Mouse (Mus musculus) liver, adult 2 months (tissue): ENCODE measurements around the gene Mylip. TPM values are rescaled to one million over a fixed set of nuclear protein-coding genes. Genes with fewer than 3 reads are reported as not detected.

Experiments
- DNase-seq: peaks from one replicate; pipeline ENCODE4 v3.0.0-alpha.2; 2011; ENCODE audit warnings: low read depth, low spot score; ENCODE audit errors: extremely low read depth
- H3K27ac ChIP-seq: fragments of 200-500 bp; replicated peaks from 2 replicates; pipeline ENCODE4 v1.5.1; 2012; ENCODE audit warnings: low read depth, mild to moderate bottlenecking, control low read depth, inconsistent platforms, low read length; ENCODE audit not compliant: insufficient read depth
- H3K27me3 ChIP-seq: fragments of 200-500 bp; 2 replicates; pipeline ENCODE4 v1.6.1; 2012; ENCODE audit warnings: mild to moderate bottlenecking, moderate library complexity, low read length, inconsistent platforms; ENCODE audit not compliant: control insufficient read depth, insufficient read depth
- H3K36me3 ChIP-seq: fragments of 200-500 bp; 2 replicates; pipeline ENCODE4 v1.6.1; 2012; ENCODE audit warnings: low read length, inconsistent platforms; ENCODE audit not compliant: control insufficient read depth, insufficient read depth
- H3K4me1 ChIP-seq: fragments of 200-500 bp; 2 replicates; pipeline ENCODE4 v1.6.1; 2011; ENCODE audit warnings: low read length; ENCODE audit not compliant: control insufficient read depth, insufficient read depth
- H3K4me3 ChIP-seq: fragments of 200-500 bp; 2 replicates; pipeline ENCODE4 v1.5.1; 2011; ENCODE audit warnings: low read depth, mild to moderate bottlenecking, control low read depth, low read length, moderate library complexity; ENCODE audit not compliant: insufficient read depth
- H3K79me2 ChIP-seq: fragments of 200-500 bp; 2 replicates; pipeline ENCODE4 v1.6.1; 2012; ENCODE audit warnings: inconsistent platforms, mild to moderate bottlenecking, low read length, moderate library complexity; ENCODE audit not compliant: control insufficient read depth, insufficient read depth
- H3K9ac ChIP-seq: fragments of 200-500 bp; 2 replicates; pipeline ENCODE4 v1.6.1; 2012; ENCODE audit warnings: low read depth, mild to moderate bottlenecking, control low read depth, inconsistent platforms, low read length
- CTCF ChIP-seq: fragments of 200-500 bp; IDR thresholded peaks from 2 replicates; pipeline ENCODE4 v1.5.1; 2011; ENCODE audit warnings: low read depth, low read length, control low read depth
- POLR2A ChIP-seq: fragments of 200-500 bp; IDR thresholded peaks from 2 replicates; pipeline ENCODE4 v1.6.1; 2011; ENCODE audit warnings: low read length, control low read depth; ENCODE audit not compliant: insufficient read depth; ENCODE audit errors: extremely low read depth
- WGBS: fragments of 180-500 bp; shearing (Covaris S2); methylation state at CpG from one replicate; pipeline ENCODE4 v1.1.7; 2018; 5-methylcytosine and 5-hydroxymethylcytosine counted together
- polyA plus RNA-seq: library from polyadenylated mRNA; depleted of rRNA; stranded (reverse); fragments of >200 nt; gene quantifications from 2 replicates; pipeline ENCODE4 v1.2.3, GENCODE M21; 2012
- total RNA-seq: library from RNA; depleted of rRNA; stranded (reverse); fragments of >200 nt; gene quantifications from 2 replicates; pipeline ENCODE4 v1.2.3, GENCODE M21; 2014

Gene Mylip
- total and polyA plus RNA-seq, 2 experiments = 4.8 to 9.5 TPM

GRCm38 (mm10) chr13:45422709-45423108 lies 33.2 kb downstream of the Mylip start:
- TF ChIP-seq POLR2A = no peak
- TF ChIP-seq CTCF = no peak
- Histone ChIP-seq H3K9ac (no peak overlapping the region), H3K4me1 (no peaks in the 10 kb centered on the region), H3K27me3 (peaks cover 9% of the 10 kb centered on the region; the same call in 1 of the 2 replicates), H3K36me3 (no peaks in the 10 kb centered on the region), H3K27ac (no peak overlapping the region), H3K4me3 (no peak overlapping the region), H3K79me2 (no peaks in the 10 kb centered on the region)
- WGBS = 87% methylated on average over 5 of the region's 5 CpGs
- no peak for DNase-seq

DNA sequence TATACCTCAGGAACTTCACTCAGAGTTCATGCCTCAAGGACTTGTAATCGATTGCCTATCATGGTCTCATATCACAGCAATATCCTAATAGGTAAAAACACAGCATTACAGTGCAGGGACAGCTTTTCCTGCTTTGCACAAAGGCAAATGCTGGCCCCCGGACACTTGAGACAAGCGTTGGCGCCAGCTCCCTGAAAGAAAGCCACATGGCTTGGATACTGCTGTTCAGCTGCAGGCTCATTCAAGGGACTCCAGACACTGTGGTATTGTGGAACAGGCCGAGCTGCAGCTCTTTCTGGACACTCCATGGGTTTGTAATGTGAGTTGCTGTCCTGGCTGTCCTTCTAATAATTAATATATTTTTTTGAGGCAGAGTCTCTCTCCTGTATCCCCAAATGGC lies 34.4 kb downstream of the Mylip start:
- whole genome bisulfite sequencing = 87% methylated on average over 5 of the region's 5 CpGs
- H3K79me2 ChIP-seq = no peaks in the 10 kb centered on the region
- H3K4me3 ChIP-seq = no peak overlapping the region
- TF ChIP-seq POLR2A (no peak), CTCF (no peak)
- no peaks in the 10 kb centered on the region for H3K36me3 ChIP-seq
- H3K9ac ChIP-seq = no peak overlapping the region
- H3K27ac ChIP-seq = no peak overlapping the region
- no peaks in the 10 kb centered on the region for H3K4me1 ChIP-seq
- H3K27me3 ChIP-seq = peaks cover 9% of the 10 kb centered on the region; the same call in 1 of the 2 replicates
- no peak for DNase-seq

GRCm38 (mm10) chr13:45429239-45429638 lies 39.7 kb downstream of the Mylip start:
- no peaks in the 10 kb centered on the region for H3K79me2 ChIP-seq
- no peaks in the 10 kb centered on the region for H3K27me3 ChIP-seq
- H3K36me3 ChIP-seq = no peaks in the 10 kb centered on the region
- 61% methylated on average over 11 of the region's 11 CpGs for WGBS
- no peak overlapping the region for H3K9ac ChIP-seq
- DNase-seq = no peak
- no peak for TF ChIP-seq POLR2A
- no peak for TF ChIP-seq CTCF
- H3K27ac ChIP-seq = no peak overlapping the region
- no peak overlapping the region for H3K4me3 ChIP-seq
- no peaks in the 10 kb centered on the region for H3K4me1 ChIP-seq

DNA sequence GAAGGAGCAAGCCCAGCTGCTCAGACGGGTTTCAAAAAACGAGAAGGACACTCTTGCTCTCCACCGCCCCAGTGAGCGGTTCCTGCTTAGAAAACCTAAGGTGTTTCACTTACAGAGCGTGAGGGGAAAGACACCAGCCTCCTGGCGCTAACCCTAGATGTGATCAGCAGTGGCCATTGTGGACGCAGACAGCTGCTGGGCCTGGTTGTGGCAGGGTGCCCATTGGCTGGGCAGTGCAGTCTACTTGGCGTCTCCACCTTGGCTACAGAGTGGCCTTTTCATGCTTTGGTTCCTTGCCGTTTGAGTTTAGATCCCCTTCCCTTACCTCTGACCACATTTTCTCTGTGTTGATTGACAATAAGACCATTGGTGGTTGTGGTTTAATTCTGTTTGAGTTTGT lies 47.6 kb downstream of the Mylip start:
- H3K36me3 ChIP-seq = no peaks in the 10 kb centered on the region
- no peak overlapping the region for H3K9ac ChIP-seq
- no peaks in the 10 kb centered on the region for H3K79me2 ChIP-seq
- no peak overlapping the region for H3K4me3 ChIP-seq
- no peak for TF ChIP-seq CTCF
- TF ChIP-seq POLR2A = no peak
- WGBS = 74% methylated on average over 9 of the region's 9 CpGs
- no peak for DNase-seq
- no peaks in the 10 kb centered on the region for H3K4me1 ChIP-seq
- peaks cover 4% of the 10 kb centered on the region; the same call in 1 of the 2 replicates for H3K27me3 ChIP-seq
- H3K27ac ChIP-seq = no peak overlapping the region

DNA sequence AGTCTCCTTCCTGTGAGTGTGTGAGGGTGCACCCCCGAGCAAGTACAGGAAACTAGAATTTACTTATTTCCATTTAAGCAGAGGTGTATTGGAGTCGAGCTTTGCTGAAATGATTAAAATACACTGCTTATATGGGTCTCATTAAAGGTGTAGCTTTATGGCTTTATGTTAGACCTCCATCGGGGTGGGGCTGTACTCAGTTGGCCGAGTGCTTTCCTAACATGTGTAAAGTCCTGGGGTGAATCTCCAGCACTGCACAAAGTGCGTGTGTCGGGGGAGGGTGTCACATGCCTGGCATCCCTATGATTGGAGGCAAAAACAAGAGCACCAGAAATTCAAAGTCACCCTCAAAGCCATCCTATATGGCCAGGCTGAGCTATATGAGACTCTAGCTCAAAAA lies 49.3 kb downstream of the Mylip start:
- H3K4me1 ChIP-seq = no peaks in the 10 kb centered on the region; the same call in 1 of the 2 replicates
- 73% methylated on average over 6 of the region's 6 CpGs for WGBS
- TF ChIP-seq POLR2A (no peak), CTCF (no peak)
- no peak overlapping the region for H3K4me3 ChIP-seq
- H3K27ac ChIP-seq = no peak overlapping the region
- no peak for DNase-seq
- H3K27me3 ChIP-seq = peaks cover 4% of the 10 kb centered on the region; the same call in 1 of the 2 replicates
- H3K9ac ChIP-seq = no peak overlapping the region
- H3K79me2 ChIP-seq = no peaks in the 10 kb centered on the region
- no peaks in the 10 kb centered on the region for H3K36me3 ChIP-seq

GRCm38 (mm10) chr13:45440226-45440625 lies 50.7 kb downstream of the Mylip start:
- WGBS = 89% methylated on average over 5 of the region's 5 CpGs
- Histone ChIP-seq H3K4me3 (no peak overlapping the region), H3K27ac (no peak overlapping the region), H3K27me3 (peaks cover 4% of the 10 kb centered on the region; the same call in 1 of the 2 replicates), H3K79me2 (no peaks in the 10 kb centered on the region), H3K4me1 (peaks cover 2% of the 10 kb centered on the region; the same call in 1 of the 2 replicates), H3K36me3 (no peaks in the 10 kb centered on the region), H3K9ac (no peak overlapping the region)
- no peak for TF ChIP-seq POLR2A
- no peak for TF ChIP-seq CTCF
- no peak for DNase-seq
